Mouse (Mus musculus): ENCODE data around the gene Trpm4.
"Not testable (repeated sequence)": the region's sequence is repeated elsewhere in the genome, so short reads cannot be mapped to it uniquely, and the experiment has no call there.

Trpm4 gene

DNA sequence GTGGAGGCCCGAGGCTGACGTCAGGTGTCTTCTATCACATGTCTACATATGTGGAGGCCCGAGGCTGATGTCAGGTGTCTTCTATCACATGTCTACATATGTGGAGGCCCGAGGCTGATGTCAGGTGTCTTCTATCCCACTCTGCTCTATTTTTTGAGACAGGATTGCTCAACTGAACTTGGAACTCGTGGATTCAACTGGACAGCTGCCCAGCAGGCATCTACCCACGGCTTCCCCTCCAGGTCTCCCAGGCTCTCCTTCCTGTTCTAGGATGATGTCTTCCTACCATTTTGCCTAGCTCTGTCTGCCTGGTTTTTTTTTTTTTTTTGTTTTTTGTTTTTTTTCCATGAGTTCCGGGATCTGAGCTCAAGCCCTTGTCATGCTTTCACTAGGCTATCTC is 77.8 kb downstream of the Trpm4 start:
- not testable (repeated sequence) for DNase-seq (ENCODE audit: low read depth, low spot score)

DNA sequence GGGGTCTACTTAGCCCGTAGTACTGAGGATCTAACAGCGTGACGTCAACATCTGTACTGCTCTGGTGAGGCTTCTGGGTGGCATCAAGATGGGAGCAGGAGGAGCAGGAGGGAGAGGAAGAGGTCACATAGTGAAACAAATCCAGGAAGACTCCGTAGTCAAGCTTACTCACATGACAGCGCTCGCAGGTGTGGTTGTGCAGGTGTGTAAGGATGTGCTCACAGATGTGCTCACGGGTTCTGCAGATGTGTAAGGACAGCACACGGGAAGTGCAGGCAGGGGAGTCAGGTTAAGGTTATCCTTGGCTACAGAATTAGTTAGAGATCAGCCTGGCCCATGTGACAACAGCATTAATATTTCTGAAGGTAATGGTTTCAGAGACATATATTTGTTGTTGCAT is 79.8 kb downstream of the Trpm4 start:
- DNase-seq (ENCODE audit: low read depth, low spot score): no peak
